Mouse (Mus musculus) limb, embryonic 14.5 days (tissue): ENCODE data around the gene Zfyve16. TPM values are rescaled to one million over a fixed set of nuclear protein-coding genes. Genes with fewer than 3 reads are reported as not detected.
A peak's percentile ranks its signal among the peaks of the same experiment; 100 is the strongest.

Source experiments
- ATAC-seq: fragments of 200-750 bp; cut with Nextera tagmentation; 2 replicates; pipeline ENCODE4 v1.8.0; 2017; ENCODE audit warnings: low read depth, moderate number of reproducible peaks, moderate TSS enrichment; ENCODE audit not compliant: low FRiP score
- DNase-seq: peaks from one replicate; pipeline ENCODE4 v3.0.0-alpha.2; 2015; ENCODE audit warnings: low spot score
- H3K27ac ChIP-seq: fragments of 300-500 bp; sonication (generic); replicated peaks from 2 replicates; pipeline ENCODE4 v1.5.1; 2014; ENCODE audit warnings: low read depth, mild to moderate bottlenecking, low read length, moderate library complexity, mixed read lengths
- H3K27me3 ChIP-seq: fragments of 300-500 bp; sonication (generic); 2 replicates; pipeline ENCODE4 v1.6.1; 2014; ENCODE audit warnings: low read length, mixed read lengths; ENCODE audit not compliant: control insufficient read depth, insufficient read depth
- H3K36me3 ChIP-seq: fragments of 300-500 bp; sonication (generic); 2 replicates; pipeline ENCODE4 v1.6.1; 2014; ENCODE audit warnings: mild to moderate bottlenecking, low read length, moderate library complexity, mixed read lengths; ENCODE audit not compliant: control insufficient read depth, insufficient read depth
- H3K4me1 ChIP-seq: fragments of 300-500 bp; sonication (generic); 2 replicates; pipeline ENCODE4 v1.6.1; 2014; ENCODE audit warnings: antibody characterized with exemption, low read length, mixed read lengths; ENCODE audit not compliant: control insufficient read depth, insufficient read depth
- H3K4me2 ChIP-seq: fragments of 300-500 bp; sonication (generic); replicated peaks from 2 replicates; pipeline ENCODE4 v1.6.1; 2014; ENCODE audit warnings: low read depth, mild to moderate bottlenecking, low read length, moderate library complexity; ENCODE audit not compliant: severe bottlenecking
- H3K4me3 ChIP-seq: fragments of 300-500 bp; sonication (generic); replicated peaks from 2 replicates; pipeline ENCODE4 v1.5.1; 2014; ENCODE audit warnings: low read length
- H3K9ac ChIP-seq: fragments of 300-500 bp; sonication (generic); 2 replicates; pipeline ENCODE4 v1.6.1; 2014; ENCODE audit warnings: mild to moderate bottlenecking, low read depth, low read length, moderate library complexity; ENCODE audit not compliant: severe bottlenecking
- H3K9me3 ChIP-seq: fragments of 300-500 bp; sonication (generic); 2 replicates; pipeline ENCODE4 v1.6.1; 2016; ENCODE audit warnings: low read length; ENCODE audit not compliant: control insufficient read depth
- POLR2A ChIP-seq: fragments of 200-500 bp; IDR thresholded peaks from 2 replicates; pipeline ENCODE4 v1.8.0; 2012; ENCODE audit warnings: inconsistent platforms, mild to moderate bottlenecking, moderate library complexity, borderline replicate concordance; ENCODE audit not compliant: insufficient read depth, insufficient read length; ENCODE audit errors: extremely low read depth
- WGBS: fragments of 180-500 bp; shearing (Covaris S2); extraction: QIAGEN DNeasy Blood & Tissue Kit; methylation state at CpG from one replicate; pipeline ENCODE4 v1.1.7; 2014; 5-methylcytosine and 5-hydroxymethylcytosine counted together
- polyA plus RNA-seq, 2 experiments: library from polyadenylated mRNA; depleted of rRNA in 1 of 2; stranded (reverse) in 1 of 2; unstranded in 1 of 2; fragments of >200 nt; fragmentation: Nextera tagmentation in 1 of 2; extraction: Ambion mirVana in 1 of 2; gene quantifications; 2 replicates each; pipeline versions ENCODE4 v1.2.1 to v1.2.3; 2012 to 2014

Gene Zfyve16
- polyA plus RNA-seq, 2 experiments, result 14.8 to 15.4 TPM

DNA sequence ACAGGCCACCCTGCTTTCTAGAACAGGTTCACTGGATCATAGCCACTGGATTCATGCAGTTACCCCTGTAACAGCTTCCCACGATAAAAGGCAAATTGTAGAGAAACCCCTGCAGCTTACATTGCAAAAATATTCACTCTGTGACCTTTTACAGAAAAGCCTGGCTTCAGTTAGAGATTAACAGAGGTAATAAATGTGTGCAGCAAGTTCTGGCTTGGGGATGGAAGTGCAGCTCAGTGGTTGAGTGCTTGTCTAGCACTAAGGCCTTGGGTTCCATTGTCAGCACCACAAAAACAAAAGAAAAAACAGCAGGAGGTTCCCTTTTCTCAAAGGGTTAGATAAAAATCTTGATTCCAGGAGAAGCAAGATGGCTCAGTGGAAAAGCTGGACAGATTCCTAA lies 38.7 kb downstream of the Zfyve16 start:
- no peak for TF ChIP-seq POLR2A
- no peak overlapping the region for H3K4me3 ChIP-seq
- DNase-seq, result no peak
- H3K4me1 ChIP-seq, result no peaks in the 10 kb centered on the region
- ATAC-seq, result no peak
- no peak overlapping the region for H3K4me2 ChIP-seq
- no peaks in the 10 kb centered on the region for H3K27me3 ChIP-seq
- 75% methylated on average over 1 of the region's 1 CpGs for WGBS
- H3K9me3 ChIP-seq, result no peaks in the 10 kb centered on the region
- H3K9ac ChIP-seq, result no peak overlapping the region
- peaks cover 33% of the 10 kb centered on the region for H3K36me3 ChIP-seq
- no peak overlapping the region for H3K27ac ChIP-seq

DNA sequence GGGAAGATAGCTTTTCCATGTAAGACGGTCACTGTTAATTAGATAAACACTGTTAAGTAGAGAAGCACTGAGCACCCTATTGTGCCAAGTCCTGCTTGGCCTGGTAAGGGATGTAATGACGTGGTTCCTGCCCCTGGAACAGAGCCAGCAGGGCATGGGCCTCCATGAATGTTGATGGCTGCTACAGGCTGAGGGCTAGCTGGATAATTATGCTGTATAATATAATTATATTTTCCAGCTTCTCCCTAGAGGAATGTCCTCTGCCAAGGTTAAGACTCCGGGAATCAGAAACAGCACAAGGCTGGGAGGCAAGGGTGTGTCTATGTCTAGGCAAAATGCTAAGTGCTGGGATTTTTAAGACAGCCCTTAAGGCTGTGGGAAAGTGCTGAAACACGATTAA lies 39.9 kb downstream of the Zfyve16 start:
- WGBS, result 78% methylated on average over 4 of the region's 4 CpGs
- peaks cover 36% of the 10 kb centered on the region for H3K36me3 ChIP-seq
- no peaks in the 10 kb centered on the region for H3K27me3 ChIP-seq
- no peak overlapping the region for H3K9ac ChIP-seq
- H3K4me2 ChIP-seq, result no peak overlapping the region
- DNase-seq, result no peak
- no peak overlapping the region for H3K27ac ChIP-seq
- no peak for ATAC-seq
- no peaks in the 10 kb centered on the region for H3K9me3 ChIP-seq
- no peak overlapping the region for H3K4me3 ChIP-seq
- H3K4me1 ChIP-seq, result no peaks in the 10 kb centered on the region
- TF ChIP-seq POLR2A, result no peak

DNA sequence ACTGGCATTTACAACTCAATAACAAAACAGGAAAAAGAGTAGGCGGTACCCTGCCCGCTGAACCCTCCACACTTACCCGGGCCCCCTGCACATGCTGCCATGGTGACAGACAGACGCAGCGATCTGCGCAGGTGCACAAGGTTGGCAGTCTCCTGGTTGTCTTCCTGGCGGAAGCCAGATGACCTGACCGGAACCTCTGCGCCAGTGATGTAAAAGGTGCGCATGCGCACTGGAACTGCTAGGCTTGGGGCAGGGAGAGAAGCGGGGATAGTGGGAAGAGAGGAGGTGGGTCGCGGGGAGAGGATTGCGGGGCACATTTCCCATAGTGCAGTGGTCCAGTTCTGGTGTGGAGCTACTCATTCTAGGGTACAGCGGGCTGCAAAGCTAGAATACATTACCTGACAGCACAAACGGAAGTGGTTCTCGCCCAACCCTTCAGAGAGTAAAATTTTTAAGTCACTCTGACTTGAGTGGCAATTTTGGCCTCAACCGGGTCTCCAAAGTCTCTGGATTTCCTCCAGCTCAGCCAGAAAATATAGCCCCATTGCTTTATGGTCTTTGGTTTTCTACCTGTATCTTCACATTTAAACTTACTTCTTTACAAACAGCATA lies 46.7 kb downstream of the Zfyve16 start, which contains the start of gene Fam151b:
Fam151b (minus strand) TSS at position 164 of the 612 bp plus-strand sequence.
- peak; percentile 93 for DNase-seq
- peak within 1 kb of the TSS; percentile 34; the same call in 1 of the 2 replicates for H3K27ac ChIP-seq
- peak within 1 kb of the TSS; percentile 65 for H3K4me2 ChIP-seq
- H3K9ac ChIP-seq, result peak within 1 kb of the TSS; percentile 38
- no peaks in the 10 kb centered on the region for H3K9me3 ChIP-seq
- H3K4me1 ChIP-seq, result peaks cover 3% of the 10 kb centered on the region; the same call in 1 of the 2 replicates
- peak; percentile 71; the same call in 1 of the 2 replicates for TF ChIP-seq POLR2A
- H3K4me3 ChIP-seq, result peak within 1 kb of the TSS; percentile 46
- peak; percentile 97 for ATAC-seq
- 7% methylated on average over 19 of the region's 19 CpGs for WGBS
- H3K27me3 ChIP-seq, result no peaks in the 10 kb centered on the region
- peaks cover 6% of the 10 kb centered on the region; the same call in 1 of the 2 replicates for H3K36me3 ChIP-seq

GRCm38 (mm10) chr13:92483348-92483747 lies 47.3 kb downstream of the Zfyve16 start:
- H3K4me1 ChIP-seq, result peaks cover 3% of the 10 kb centered on the region; the same call in 1 of the 2 replicates
- H3K36me3 ChIP-seq, result peaks cover 5% of the 10 kb centered on the region; the same call in 1 of the 2 replicates
- TF ChIP-seq POLR2A, result no peak
- 16% methylated on average over 3 of the region's 3 CpGs for WGBS
- peak overlapping the region; percentile 65 for H3K4me2 ChIP-seq
- H3K9me3 ChIP-seq, result no peaks in the 10 kb centered on the region
- peak overlapping the region; percentile 46 for H3K4me3 ChIP-seq
- ATAC-seq (peak; percentile 35; the same call in 1 of the 2 replicates), DNase-seq (peak; percentile 48)
- H3K27ac ChIP-seq, result no peak overlapping the region
- H3K9ac ChIP-seq, result no peak overlapping the region
- H3K27me3 ChIP-seq, result no peaks in the 10 kb centered on the region

DNA sequence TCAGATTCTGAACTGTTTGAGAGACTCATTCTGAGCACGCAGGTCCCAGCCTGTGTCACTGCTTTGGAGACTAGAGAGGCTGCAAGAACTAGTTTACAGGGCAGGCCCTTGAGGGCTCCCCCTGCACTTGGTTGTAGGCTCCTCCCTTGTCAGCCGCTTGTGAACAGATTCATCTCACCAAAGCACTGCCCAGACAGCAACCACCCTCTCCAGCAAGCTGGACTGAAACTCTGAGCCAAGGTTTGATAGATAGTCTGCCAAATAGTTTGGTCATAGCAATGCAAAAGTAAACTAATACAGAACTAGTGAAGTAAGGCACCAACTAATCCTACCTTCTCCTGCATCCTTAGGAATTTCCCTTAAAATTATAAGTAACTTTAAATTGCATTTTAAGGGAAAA lies 60.5 kb downstream of the Zfyve16 start:
- H3K27ac ChIP-seq, result no peak overlapping the region
- no peak for TF ChIP-seq POLR2A
- no peak overlapping the region for H3K4me2 ChIP-seq
- H3K36me3 ChIP-seq, result 0 out of 2 replicates have a peak, but pooled peaks cover 2% of the 10 kb centered on the region
- no peaks in the 10 kb centered on the region for H3K27me3 ChIP-seq
- WGBS, result 68% methylated on average over 2 of the region's 2 CpGs
- ATAC-seq, result no peak
- no peaks in the 10 kb centered on the region for H3K4me1 ChIP-seq
- H3K4me3 ChIP-seq, result no peak overlapping the region
- DNase-seq, result no peak
- H3K9me3 ChIP-seq, result no peaks in the 10 kb centered on the region
- H3K9ac ChIP-seq, result no peak overlapping the region
